Mouse (Mus musculus): ENCODE results near the gene Lrmda. TPM values are rescaled to one million over a fixed set of nuclear protein-coding genes. Genes with fewer than 3 reads are reported as not detected.
"Not testable (repeated sequence)": the region's sequence is repeated elsewhere in the genome, so short reads cannot be mapped to it uniquely, and the experiment has no call there.

Gene Lrmda
- polyA plus RNA-seq, 1 experiment from 2014 or later = 0.87 TPM

GRCm38 (mm10) chr14:22783211-22784161 lies 764.0 kb downstream of the Lrmda start:
- ATAC-seq = peak; percentile 91
- Histone ChIP-seq H3K9me3 (no peaks in the 10 kb centered on the region), H3K36me3 (no peaks in the 10 kb centered on the region), H3K27me3 (replicated peaks) (no peaks in the 10 kb centered on the region), H3K4me3 (replicated peaks) (no peak overlapping the region), H3K4me2 (replicated peaks) (peak overlapping the region; percentile 40), H3K27ac (peak overlapping the region; percentile 81), H3K9ac (no peak overlapping the region), H3K4me1 (replicated peaks) (peaks cover 5% of the 10 kb centered on the region; the same call in 1 of the 2 replicates)
- 5% methylated on average over 15 of the region's 15 CpGs for WGBS

- no peak overlapping the region for H3K4me2 ChIP-seq (replicated peaks)
- no peak for ATAC-seq
Measured at GRCm38 (mm10) chr14:22800020-22800419, 780.5 kb downstream of the Lrmda start.

GRCm38 (mm10) chr14:22800871-22801636 lies 781.5 kb downstream of the Lrmda start:
- Histone ChIP-seq H3K27me3 (replicated peaks) (no peaks in the 10 kb centered on the region), H3K9ac (no peak overlapping the region), H3K4me2 (replicated peaks) (no peak overlapping the region), H3K4me3 (replicated peaks) (no peak overlapping the region), H3K4me1 (replicated peaks) (no peaks in the 10 kb centered on the region), H3K9me3 (no peaks in the 10 kb centered on the region), H3K36me3 (no peaks in the 10 kb centered on the region), H3K27ac (no peak overlapping the region)
- peak; percentile 51 for ATAC-seq
- WGBS = 70% methylated on average over 13 of the region's 13 CpGs

More at GRCm38 (mm10) chr14:22800020-22800419, 780.5 kb downstream of the Lrmda start:
- WGBS = 43% methylated on average over 4 of the region's 4 CpGs
- no peaks in the 10 kb centered on the region for H3K9me3 ChIP-seq
- no peak overlapping the region for H3K27ac ChIP-seq
- H3K4me3 ChIP-seq (replicated peaks) = no peak overlapping the region
- no peaks in the 10 kb centered on the region for H3K4me1 ChIP-seq (replicated peaks)
- no peaks in the 10 kb centered on the region for H3K36me3 ChIP-seq
- no peak overlapping the region for H3K9ac ChIP-seq
- no peaks in the 10 kb centered on the region for H3K27me3 ChIP-seq (replicated peaks)

GRCm38 (mm10) chr14:22801714-22802113 lies 782.2 kb downstream of the Lrmda start:
- H3K4me2 ChIP-seq (replicated peaks); H3K4me1 ChIP-seq (replicated peaks); H3K9me3 ChIP-seq; H3K27ac ChIP-seq; H3K4me3 ChIP-seq (replicated peaks); H3K36me3 ChIP-seq; H3K27me3 ChIP-seq (replicated peaks); ATAC-seq; H3K9ac ChIP-seq: not testable (repeated sequence)
- 74% methylated on average over 4 of the region's 4 CpGs for WGBS

DNA sequence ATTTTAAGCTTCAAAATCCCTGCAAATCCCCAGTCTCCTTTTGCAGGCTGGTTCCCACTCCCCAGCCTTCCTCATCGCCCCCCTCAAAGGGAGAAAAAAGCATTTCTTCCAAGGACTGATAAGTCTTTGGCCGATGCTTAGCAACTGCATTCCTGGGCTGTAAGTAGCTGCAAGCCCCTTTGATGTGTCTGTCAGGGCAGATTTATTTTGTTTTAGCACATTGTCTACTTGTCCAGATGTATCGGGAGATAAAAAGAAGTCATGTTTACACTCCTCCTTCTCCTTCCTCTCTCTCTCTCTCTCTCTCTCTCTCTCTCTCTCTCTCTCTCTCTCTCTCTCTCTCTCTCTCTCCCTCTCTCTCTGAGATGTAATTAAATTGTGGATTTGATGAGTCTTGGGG lies 787.8 kb downstream of the Lrmda start:
- ATAC-seq = no peak
- peaks cover 24% of the 10 kb centered on the region for H3K4me1 ChIP-seq (replicated peaks)
- 0 out of 2 replicates have a peak overlapping the region, but pooled peaks have one; percentile 52 for H3K27ac ChIP-seq
- no peaks in the 10 kb centered on the region for H3K36me3 ChIP-seq
- no peak overlapping the region for H3K4me2 ChIP-seq (replicated peaks)
- H3K9me3 ChIP-seq = no peaks in the 10 kb centered on the region
- H3K27me3 ChIP-seq (replicated peaks) = no peaks in the 10 kb centered on the region
- no peak overlapping the region for H3K4me3 ChIP-seq (replicated peaks)
- WGBS = 19% methylated on average over 3 of the region's 3 CpGs
- no peak overlapping the region for H3K9ac ChIP-seq

DNA sequence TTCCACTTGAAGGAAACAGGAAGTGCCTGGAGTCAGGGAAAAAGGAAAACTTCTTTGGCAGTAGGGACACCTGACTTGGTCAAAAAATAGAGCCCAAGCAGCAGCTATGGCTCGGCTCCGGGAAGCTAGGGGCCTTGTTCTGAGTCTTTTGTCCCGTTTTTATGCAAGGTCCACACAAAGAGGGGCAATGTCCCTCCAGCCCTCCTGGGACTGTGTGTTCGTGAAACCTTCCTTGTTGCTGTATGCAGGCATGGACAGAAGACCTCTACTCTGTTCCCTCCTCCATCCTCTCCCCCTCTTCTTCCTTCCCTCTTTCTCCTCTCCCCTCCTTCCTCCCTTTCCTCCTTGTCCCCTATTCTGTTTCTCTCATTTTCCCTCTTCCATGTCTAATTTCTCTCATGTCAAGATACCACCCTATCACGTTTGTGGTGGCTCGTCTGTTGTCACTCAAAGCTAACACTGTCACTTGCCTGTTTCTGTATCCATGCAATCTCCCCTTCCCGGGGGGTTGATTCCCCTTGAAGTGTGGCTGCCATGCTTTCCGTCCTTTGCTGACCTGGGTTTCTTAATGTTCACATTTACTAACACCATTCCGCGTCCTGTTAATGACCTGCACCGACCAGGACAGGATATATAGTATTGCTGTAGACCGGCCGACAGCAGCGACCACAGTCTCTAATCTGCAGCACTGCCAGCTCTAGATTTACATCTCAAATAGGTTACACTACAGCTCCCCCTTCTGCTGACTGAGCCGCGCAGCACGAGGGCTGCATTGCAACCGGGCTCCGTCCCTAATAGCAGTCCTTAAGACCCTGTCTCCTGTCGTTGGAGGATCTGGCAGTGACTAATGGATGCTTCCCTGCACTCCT lies 788.4 kb downstream of the Lrmda start:
- H3K27ac ChIP-seq = 0 out of 2 replicates have a peak overlapping the region, but pooled peaks have one; percentile 52
- H3K36me3 ChIP-seq = no peaks in the 10 kb centered on the region
- peaks cover 24% of the 10 kb centered on the region for H3K4me1 ChIP-seq (replicated peaks)
- ATAC-seq = peak; percentile 87
- H3K4me3 ChIP-seq (replicated peaks) = no peak overlapping the region
- no peaks in the 10 kb centered on the region for H3K27me3 ChIP-seq (replicated peaks)
- H3K4me2 ChIP-seq (replicated peaks) = peak overlapping the region; percentile 51
- H3K9me3 ChIP-seq = no peaks in the 10 kb centered on the region
- no peak overlapping the region for H3K9ac ChIP-seq
- WGBS = 7% methylated on average over 20 of the region's 20 CpGs

DNA sequence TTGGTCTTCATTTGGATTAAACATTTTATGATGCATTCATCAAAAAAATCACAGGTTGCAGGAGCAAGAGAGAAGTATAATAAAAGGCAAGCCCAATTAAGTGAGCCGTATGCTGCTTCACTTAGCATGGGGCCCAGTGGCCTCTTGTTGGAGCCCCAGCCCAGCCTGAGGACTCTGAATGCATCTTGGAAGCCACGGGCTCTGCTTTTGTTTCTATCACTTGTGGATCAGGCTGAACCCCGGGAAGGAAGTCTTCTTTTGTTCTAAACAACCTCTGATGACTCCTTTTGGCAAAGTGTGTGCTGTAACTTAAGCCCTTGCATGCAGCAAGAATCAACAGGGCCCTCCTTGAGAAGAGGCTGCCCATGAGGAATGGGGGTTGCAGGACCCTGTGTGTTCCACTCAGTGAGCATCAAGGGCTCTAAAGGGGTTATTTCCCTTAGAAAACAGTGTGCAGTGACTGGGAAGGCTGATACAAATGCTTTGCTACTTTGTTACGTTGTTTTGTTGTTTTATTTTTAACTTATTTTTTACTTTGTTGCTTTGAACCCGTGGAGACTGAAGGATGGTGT lies 789.2 kb downstream of the Lrmda start:
- Histone ChIP-seq H3K4me3 (replicated peaks) (no peak overlapping the region), H3K9me3 (no peaks in the 10 kb centered on the region), H3K4me1 (replicated peaks) (peaks cover 28% of the 10 kb centered on the region), H3K4me2 (replicated peaks) (no peak overlapping the region), H3K36me3 (no peaks in the 10 kb centered on the region), H3K9ac (no peak overlapping the region), H3K27ac (no peak overlapping the region), H3K27me3 (replicated peaks) (no peaks in the 10 kb centered on the region)
- ATAC-seq = peak; percentile 32; the same call in 1 of the 2 replicates
- 43% methylated on average over 5 of the region's 5 CpGs for WGBS

DNA sequence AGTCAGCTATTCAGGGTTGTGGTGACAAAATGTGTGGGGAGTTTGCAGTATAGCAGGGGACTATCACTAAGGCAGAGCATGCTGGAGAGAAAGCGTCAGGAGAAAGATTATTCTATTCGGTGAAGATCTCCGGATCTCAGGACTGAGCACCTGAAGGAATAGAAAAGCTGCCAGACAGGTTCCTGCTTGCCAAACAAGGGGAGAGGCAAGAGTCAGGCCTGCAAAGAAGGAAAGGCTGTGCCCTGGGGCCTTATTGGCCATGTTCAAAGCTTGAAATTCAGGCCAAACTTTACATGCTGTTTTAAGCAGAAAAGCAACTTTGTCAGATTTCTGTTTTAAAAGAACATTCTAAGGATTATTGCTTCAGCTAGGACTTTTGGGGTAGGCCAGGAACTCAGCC lies 789.7 kb downstream of the Lrmda start:
- no peaks in the 10 kb centered on the region for H3K27me3 ChIP-seq (replicated peaks)
- no peaks in the 10 kb centered on the region for H3K9me3 ChIP-seq
- no peaks in the 10 kb centered on the region for H3K36me3 ChIP-seq
- H3K4me2 ChIP-seq (replicated peaks) = no peak overlapping the region
- no peak overlapping the region for H3K9ac ChIP-seq
- no peak overlapping the region for H3K4me3 ChIP-seq (replicated peaks)
- peak overlapping the region; percentile 37; the same call in 1 of the 2 replicates for H3K27ac ChIP-seq
- 66% methylated on average over 3 of the region's 3 CpGs for WGBS
- peaks cover 28% of the 10 kb centered on the region for H3K4me1 ChIP-seq (replicated peaks)
- no peak for ATAC-seq

- ATAC-seq = 0 out of 2 replicates have a peak, but pooled peaks have one; percentile 27
- peaks cover 28% of the 10 kb centered on the region for H3K4me1 ChIP-seq (replicated peaks)
Measured at GRCm38 (mm10) chr14:22810531-22810930, 791.0 kb downstream of the Lrmda start.

DNA sequence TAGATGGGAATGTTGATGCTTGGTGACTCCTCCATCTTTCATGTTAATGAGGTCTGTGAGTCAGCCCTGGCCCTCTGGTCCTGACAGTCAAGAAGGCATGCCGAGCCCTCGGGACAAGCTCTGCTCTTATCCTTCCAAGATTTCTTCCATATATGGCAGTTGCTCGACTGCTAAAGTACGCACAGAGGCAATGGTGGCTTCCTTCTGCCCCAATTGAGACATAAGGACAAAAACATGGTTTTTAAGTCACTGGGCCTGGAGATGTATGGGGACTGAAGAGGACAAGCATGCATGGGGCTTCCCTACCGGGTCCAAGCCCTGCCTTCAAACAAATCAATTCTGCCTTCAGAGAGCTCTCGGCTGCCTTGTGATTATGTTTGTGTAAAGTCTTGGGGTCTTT lies 793.3 kb downstream of the Lrmda start:
- ATAC-seq = no peak
- H3K4me1 ChIP-seq (replicated peaks) = peaks cover 26% of the 10 kb centered on the region
- H3K27ac ChIP-seq = 0 out of 2 replicates have a peak overlapping the region, but pooled peaks have one; percentile 2
- no peak overlapping the region for H3K9ac ChIP-seq
- no peak overlapping the region for H3K4me2 ChIP-seq (replicated peaks)
- H3K27me3 ChIP-seq (replicated peaks) = no peaks in the 10 kb centered on the region
- no peaks in the 10 kb centered on the region for H3K36me3 ChIP-seq
- no peak overlapping the region for H3K4me3 ChIP-seq (replicated peaks)
- WGBS = 34% methylated on average over 6 of the region's 6 CpGs
- no peaks in the 10 kb centered on the region for H3K9me3 ChIP-seq

More at GRCm38 (mm10) chr14:22810531-22810930, 791.0 kb downstream of the Lrmda start:
- Histone ChIP-seq H3K27ac (0 out of 2 replicates have a peak overlapping the region, but pooled peaks have one; percentile 37), H3K36me3 (no peaks in the 10 kb centered on the region), H3K9me3 (no peaks in the 10 kb centered on the region), H3K9ac (no peak overlapping the region), H3K4me3 (replicated peaks) (no peak overlapping the region), H3K27me3 (replicated peaks) (no peaks in the 10 kb centered on the region), H3K4me2 (replicated peaks) (no peak overlapping the region)
- WGBS = 43% methylated on average over 1 of the region's 1 CpGs

DNA sequence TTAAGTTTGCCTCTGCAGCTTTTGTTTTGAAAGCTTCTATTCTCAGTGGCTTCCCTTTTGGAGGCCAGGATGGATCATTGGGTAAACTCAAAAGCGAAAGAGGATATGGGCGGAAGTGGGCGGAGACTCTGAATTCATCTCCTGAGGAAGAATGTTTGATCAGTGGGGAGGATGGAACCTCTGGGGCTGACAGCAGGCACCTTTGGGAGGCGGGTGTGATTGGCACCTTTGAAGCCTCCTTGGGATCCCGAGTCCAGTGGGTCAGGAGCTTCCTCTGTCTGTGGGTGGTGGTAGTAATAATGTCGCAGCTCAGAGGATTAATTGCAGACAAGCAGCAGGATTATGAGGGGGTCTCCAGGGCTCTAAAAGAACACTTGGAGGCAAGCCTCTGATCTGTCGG lies 793.9 kb downstream of the Lrmda start:
- ATAC-seq = no peak
- H3K27me3 ChIP-seq (replicated peaks) = no peaks in the 10 kb centered on the region
- H3K4me1 ChIP-seq (replicated peaks) = peaks cover 22% of the 10 kb centered on the region
- H3K9ac ChIP-seq = no peak overlapping the region
- H3K9me3 ChIP-seq = no peaks in the 10 kb centered on the region
- H3K36me3 ChIP-seq = no peaks in the 10 kb centered on the region
- H3K27ac ChIP-seq = peak overlapping the region; percentile 30; the same call in 1 of the 2 replicates
- H3K4me3 ChIP-seq (replicated peaks) = no peak overlapping the region
- no peak overlapping the region for H3K4me2 ChIP-seq (replicated peaks)
- 34% methylated on average over 7 of the region's 7 CpGs for WGBS

All from intestine, embryonic 15.5 days (tissue).